Mouse (Mus musculus): ENCODE results near the gene Zfp790. TPM values are rescaled to one million over a fixed set of nuclear protein-coding genes. Genes with fewer than 3 reads are reported as not detected.

The Zfp790 gene
- polyA plus RNA-seq, 1 experiment from 2014 or later: 10.4 TPM

- Histone ChIP-seq H3K4me1 (ENCODE audit: control insufficient read depth in 2 of 2, insufficient read depth in 2 of 2, low read length in 2 of 2) (peaks cover 3 to 25% of the 10 kb centered on the region in 2 experiments), H3K36me3 (ENCODE audit: control insufficient read depth, insufficient read depth, low read length) (no peaks in the 10 kb centered on the region), H3K27ac (replicated peaks in 1 of 2; ENCODE audit: control insufficient read depth in 1 of 2, insufficient read depth in 1 of 2, low read depth in 2 of 2, low read length in 2 of 2) (no peak overlapping the region), H3K27me3 (ENCODE audit: control insufficient read depth, insufficient read depth, low read length) (no peaks in the 10 kb centered on the region), H3K4me2 (ENCODE audit: low read length) (peak overlapping the region; percentile 92; the same call in 1 of the 2 replicates), H3K4me3 (ENCODE audit: control insufficient read depth in 1 of 2, insufficient read depth in 1 of 2, low read depth in 1 of 2, low read length in 2 of 2) (no peak overlapping the region), H3K9me3 (ENCODE audit: control insufficient read depth, low read length) (no peaks in the 10 kb centered on the region), H3K9ac (ENCODE audit: low read length) (no peak overlapping the region)
- WGBS: 96% methylated on average over 2 of the region's 2 CpGs
- ATAC-seq (ENCODE audit: insufficient number of reproducible peaks, insufficient read depth, low FRiP score, low read depth): no peak
Measured at GRCm38 (mm10) chr7:29814381-29814780, 1.5 kb upstream of the Zfp790 start.

GRCm38 (mm10) chr7:29815061-29815784 lies 691 bp upstream of the Zfp790 start:
- WGBS: under 1% methylated on average over 12 of the region's 12 CpGs

GRCm38 (mm10) chr7:29818619-29819254 lies 2.8 kb downstream of the Zfp790 start:
- peaks cover 19% of the 10 kb centered on the region for H3K36me3 ChIP-seq (ENCODE audit: control insufficient read depth, insufficient read depth, low read length)
- peak; percentile 46; the same call in 1 of the 2 replicates for ATAC-seq (ENCODE audit: insufficient number of reproducible peaks, insufficient read depth, low FRiP score, low read depth)
- H3K27me3 ChIP-seq (ENCODE audit: control insufficient read depth, insufficient read depth, low read length): no peaks in the 10 kb centered on the region
- H3K4me3 ChIP-seq (ENCODE audit: control insufficient read depth in 1 of 2, insufficient read depth in 1 of 2, low read depth in 1 of 2, low read length in 2 of 2): peak overlapping the region; percentile 75 to 83
- H3K9me3 ChIP-seq (ENCODE audit: control insufficient read depth, low read length): no peaks in the 10 kb centered on the region
- H3K4me2 ChIP-seq (ENCODE audit: low read length): peak overlapping the region; percentile 85
- H3K4me1 ChIP-seq (ENCODE audit: control insufficient read depth in 2 of 2, insufficient read depth in 2 of 2, low read length in 2 of 2): peaks cover 3 to 31% of the 10 kb centered on the region in 2 experiments
- peak overlapping the region; percentile 78 for H3K9ac ChIP-seq (ENCODE audit: low read length)
- WGBS: under 1% methylated on average over 12 of the region's 12 CpGs
- H3K27ac ChIP-seq (replicated peaks in 1 of 2; ENCODE audit: control insufficient read depth in 1 of 2, insufficient read depth in 1 of 2, low read depth in 2 of 2, low read length in 2 of 2): peak overlapping the region; percentile 65 to 80

More at GRCm38 (mm10) chr7:29815061-29815784, 691 bp upstream of the Zfp790 start:
- Histone ChIP-seq H3K27ac (replicated peaks in 1 of 2; ENCODE audit: control insufficient read depth in 1 of 2, insufficient read depth in 1 of 2, low read depth in 2 of 2, low read length in 2 of 2) (peak overlapping the region; percentile 48), H3K9ac (ENCODE audit: low read length) (peak overlapping the region; percentile 74), H3K27me3 (ENCODE audit: control insufficient read depth, insufficient read depth, low read length) (no peaks in the 10 kb centered on the region), H3K4me1 (ENCODE audit: control insufficient read depth in 2 of 2, insufficient read depth in 2 of 2, low read length in 2 of 2) (peaks cover 3 to 31% of the 10 kb centered on the region in 2 experiments), H3K4me2 (ENCODE audit: low read length) (peak overlapping the region; percentile 92), H3K36me3 (ENCODE audit: control insufficient read depth, insufficient read depth, low read length) (no peaks in the 10 kb centered on the region), H3K4me3 (ENCODE audit: control insufficient read depth in 1 of 2, insufficient read depth in 1 of 2, low read depth in 1 of 2, low read length in 2 of 2) (peak overlapping the region; percentile 57 to 93), H3K9me3 (ENCODE audit: control insufficient read depth, low read length) (no peaks in the 10 kb centered on the region)
- ATAC-seq (ENCODE audit: insufficient number of reproducible peaks, insufficient read depth, low FRiP score, low read depth): 0 out of 2 replicates have a peak, but pooled peaks have one; percentile 2

GRCm38 (mm10) chr7:29828001-29828400 lies 12.1 kb downstream of the Zfp790 start:
- H3K27ac ChIP-seq (replicated peaks in 1 of 2; ENCODE audit: control insufficient read depth in 1 of 2, insufficient read depth in 1 of 2, low read depth in 2 of 2, low read length in 2 of 2): no peak overlapping the region
- H3K27me3 ChIP-seq (ENCODE audit: control insufficient read depth, insufficient read depth, low read length): no peaks in the 10 kb centered on the region
- H3K4me2 ChIP-seq (ENCODE audit: low read length): no peak overlapping the region
- H3K36me3 ChIP-seq (ENCODE audit: control insufficient read depth, insufficient read depth, low read length): peaks cover 93% of the 10 kb centered on the region
- H3K9ac ChIP-seq (ENCODE audit: low read length): no peak overlapping the region
- H3K9me3 ChIP-seq (ENCODE audit: control insufficient read depth, low read length): 0 out of 2 replicates have a peak, but pooled peaks cover 4% of the 10 kb centered on the region
- no peak for ATAC-seq (ENCODE audit: insufficient number of reproducible peaks, insufficient read depth, low FRiP score, low read depth)
- 90% methylated on average over 12 of the region's 12 CpGs for whole genome bisulfite sequencing
- H3K4me1 ChIP-seq (ENCODE audit: control insufficient read depth in 2 of 2, insufficient read depth in 2 of 2, low read length in 2 of 2): no peaks in the 10 kb centered on the region; a peak in 1 of 4 replicates
- H3K4me3 ChIP-seq (ENCODE audit: control insufficient read depth in 1 of 2, insufficient read depth in 1 of 2, low read depth in 1 of 2, low read length in 2 of 2): no peak overlapping the region

GRCm38 (mm10) chr7:29829804-29830203 lies 13.9 kb downstream of the Zfp790 start:
- H3K36me3 ChIP-seq (ENCODE audit: control insufficient read depth, insufficient read depth, low read length): peaks cover 83% of the 10 kb centered on the region
- H3K4me2 ChIP-seq (ENCODE audit: low read length): no peak overlapping the region
- no peak overlapping the region for H3K27ac ChIP-seq (replicated peaks in 1 of 2; ENCODE audit: control insufficient read depth in 1 of 2, insufficient read depth in 1 of 2, low read depth in 2 of 2, low read length in 2 of 2)
- H3K27me3 ChIP-seq (ENCODE audit: control insufficient read depth, insufficient read depth, low read length): no peaks in the 10 kb centered on the region
- no peak for ATAC-seq (ENCODE audit: insufficient number of reproducible peaks, insufficient read depth, low FRiP score, low read depth)
- WGBS: 93% methylated on average over 12 of the region's 12 CpGs
- H3K9me3 ChIP-seq (ENCODE audit: control insufficient read depth, low read length): 0 out of 2 replicates have a peak, but pooled peaks cover 4% of the 10 kb centered on the region
- no peak overlapping the region for H3K9ac ChIP-seq (ENCODE audit: low read length)
- H3K4me3 ChIP-seq (ENCODE audit: control insufficient read depth in 1 of 2, insufficient read depth in 1 of 2, low read depth in 1 of 2, low read length in 2 of 2): no peak overlapping the region
- no peaks in the 10 kb centered on the region; a peak in 1 of 4 replicates for H3K4me1 ChIP-seq (ENCODE audit: control insufficient read depth in 2 of 2, insufficient read depth in 2 of 2, low read length in 2 of 2)

- Histone ChIP-seq H3K27me3 (ENCODE audit: control insufficient read depth, insufficient read depth, low read length) (no peaks in the 10 kb centered on the region), H3K9me3 (ENCODE audit: control insufficient read depth, low read length) (0 out of 2 replicates have a peak, but pooled peaks cover 3% of the 10 kb centered on the region), H3K27ac (replicated peaks in 1 of 2; ENCODE audit: control insufficient read depth in 1 of 2, insufficient read depth in 1 of 2, low read depth in 2 of 2, low read length in 2 of 2) (no peak overlapping the region), H3K4me2 (ENCODE audit: low read length) (no peak overlapping the region), H3K36me3 (ENCODE audit: control insufficient read depth, insufficient read depth, low read length) (peaks cover 15% of the 10 kb centered on the region; the same call in 1 of the 2 replicates), H3K4me3 (ENCODE audit: control insufficient read depth in 1 of 2, insufficient read depth in 1 of 2, low read depth in 1 of 2, low read length in 2 of 2) (no peak overlapping the region), H3K4me1 (ENCODE audit: control insufficient read depth in 2 of 2, insufficient read depth in 2 of 2, low read length in 2 of 2) (no peaks in the 10 kb centered on the region; a peak in 1 of 4 replicates), H3K9ac (ENCODE audit: low read length) (no peak overlapping the region)
- ATAC-seq (ENCODE audit: insufficient number of reproducible peaks, insufficient read depth, low FRiP score, low read depth): no peak
- WGBS: 90% methylated on average over 1 of the region's 1 CpGs
Measured at GRCm38 (mm10) chr7:29836816-29837215, 20.9 kb downstream of the Zfp790 start.

- H3K9me3 ChIP-seq (ENCODE audit: control insufficient read depth, low read length): 0 out of 2 replicates have a peak, but pooled peaks cover 3% of the 10 kb centered on the region
- no peak overlapping the region for H3K4me3 ChIP-seq (ENCODE audit: control insufficient read depth in 1 of 2, insufficient read depth in 1 of 2, low read depth in 1 of 2, low read length in 2 of 2)
- H3K27ac ChIP-seq (replicated peaks in 1 of 2; ENCODE audit: control insufficient read depth in 1 of 2, insufficient read depth in 1 of 2, low read depth in 2 of 2, low read length in 2 of 2): no peak overlapping the region
- no peak overlapping the region for H3K9ac ChIP-seq (ENCODE audit: low read length)
- H3K4me1 ChIP-seq (ENCODE audit: control insufficient read depth in 2 of 2, insufficient read depth in 2 of 2, low read length in 2 of 2): no peaks in the 10 kb centered on the region
- 65% methylated on average over 3 of the region's 3 CpGs for WGBS
- H3K4me2 ChIP-seq (ENCODE audit: low read length): no peak overlapping the region
- H3K27me3 ChIP-seq (ENCODE audit: control insufficient read depth, insufficient read depth, low read length): no peaks in the 10 kb centered on the region
- no peaks in the 10 kb centered on the region for H3K36me3 ChIP-seq (ENCODE audit: control insufficient read depth, insufficient read depth, low read length)
- ATAC-seq (ENCODE audit: insufficient number of reproducible peaks, insufficient read depth, low FRiP score, low read depth): no peak
Measured at GRCm38 (mm10) chr7:29839256-29839655, 23.3 kb downstream of the Zfp790 start.
